Mouse (Mus musculus) spleen, postnatal 14 days (tissue): Measurements from ENCODE around the gene C1qtnf5.
"Not testable (repeated sequence)": the region's sequence is repeated elsewhere in the genome, so short reads cannot be mapped to it uniquely, and the experiment has no call there.

ENCODE experiments used
- DNase-seq, 2 experiments: peaks; one replicate each; pipeline ENCODE4 v3.0.0; 2021 to 2022; ENCODE audit warnings: low spot score in 2 of 2

The C1qtnf5 gene

GRCm38 (mm10) chr9:44105781-44106180 is 1.3 kb upstream of the C1qtnf5 start:
- DNase-seq = no peak

- no peak for DNase-seq
Measured at GRCm38 (mm10) chr9:44106182-44106581, 863 bp upstream of the C1qtnf5 start.

GRCm38 (mm10) chr9:44106596-44106995 is 449 bp upstream of the C1qtnf5 start:
- DNase-seq = no peak

- DNase-seq = no peak
Measured at GRCm38 (mm10) chr9:44107557-44108179, 623 bp downstream of the C1qtnf5 start.

GRCm38 (mm10) chr9:44108269-44109055 is 1.4 kb downstream of the C1qtnf5 start:
- no peak for DNase-seq

- peak; percentile 53 to 72 for DNase-seq
Measured at GRCm38 (mm10) chr9:44109360-44110095, 2.5 kb downstream of the C1qtnf5 start.

GRCm38 (mm10) chr9:44111909-44112308 is 4.9 kb downstream of the C1qtnf5 start:
- DNase-seq = not testable (repeated sequence)

GRCm38 (mm10) chr9:44113105-44113789 is 6.2 kb downstream of the C1qtnf5 start, which contains the start of the genes Gm49380 and Rnf26:
Gene Gm49380 (minus strand): TSS chr9:44113500.
Gene Rnf26 (minus strand): TSS chr9:44113517.
- peak; percentile 89 to 93 for DNase-seq

- DNase-seq = no peak
Measured at GRCm38 (mm10) chr9:44114453-44114852, 7.4 kb downstream of the C1qtnf5 start.

GRCm38 (mm10) chr9:44115599-44115998 is 8.6 kb downstream of the C1qtnf5 start:
- DNase-seq = no peak

- no peak for DNase-seq
Measured at GRCm38 (mm10) chr9:44116182-44116581, 9.1 kb downstream of the C1qtnf5 start.

GRCm38 (mm10) chr9:44119011-44119410 is 12.0 kb downstream of the C1qtnf5 start:
- peak; percentile 37 to 51 for DNase-seq

GRCm38 (mm10) chr9:44119948-44120465 is 13.0 kb downstream of the C1qtnf5 start:
- no peak for DNase-seq

- no peak for DNase-seq
Measured at GRCm38 (mm10) chr9:44124317-44124716, 17.3 kb downstream of the C1qtnf5 start.

- DNase-seq = no peak
Measured at GRCm38 (mm10) chr9:44125026-44125425, 18.0 kb downstream of the C1qtnf5 start.

GRCm38 (mm10) chr9:44125546-44126428 is 18.7 kb downstream of the C1qtnf5 start:
- DNase-seq = peak; percentile 63 to 75

- DNase-seq = no peak
Measured at GRCm38 (mm10) chr9:44126746-44127145, 19.7 kb downstream of the C1qtnf5 start.

GRCm38 (mm10) chr9:44127351-44127801 is 20.3 kb downstream of the C1qtnf5 start:
- DNase-seq = no peak

GRCm38 (mm10) chr9:44129633-44130032 is 22.6 kb downstream of the C1qtnf5 start:
- DNase-seq = no peak

GRCm38 (mm10) chr9:44130034-44130433 is 23.0 kb downstream of the C1qtnf5 start:
- DNase-seq = peak; percentile 29 to 43
